Mouse (Mus musculus) lung, embryonic 15.5 days (tissue): ENCODE measurements around the gene Cd209b. TPM values are rescaled to one million over a fixed set of nuclear protein-coding genes. Genes with fewer than 3 reads are reported as not detected.

Source experiments
- ATAC-seq: fragments of 200-750 bp; cut with Nextera tagmentation; 2 replicates; pipeline ENCODE4 v1.8.0; 2017; ENCODE audit warnings: moderate number of reproducible peaks, borderline replicate concordance; ENCODE audit not compliant: low FRiP score, low TSS enrichment; ENCODE audit errors: extremely low read depth
- H3K27ac ChIP-seq: fragments of 300-500 bp; sonication (generic); 2 replicates; pipeline ENCODE4 v1.5.1; 2015; ENCODE audit warnings: moderate library complexity, mild to moderate bottlenecking, inconsistent platforms
- H3K27me3 ChIP-seq: fragments of 300-500 bp; sonication (generic); 2 replicates; pipeline ENCODE4 v1.6.1; 2015; ENCODE audit warnings: inconsistent platforms
- H3K36me3 ChIP-seq: fragments of 300-500 bp; sonication (generic); 2 replicates; pipeline ENCODE4 v1.6.1; 2015; ENCODE audit warnings: inconsistent platforms
- H3K4me1 ChIP-seq: fragments of 300-500 bp; sonication (generic); 2 replicates; pipeline ENCODE4 v1.6.1; 2015; ENCODE audit warnings: inconsistent platforms
- H3K4me2 ChIP-seq: fragments of 300-500 bp; sonication (generic); 2 replicates; pipeline ENCODE4 v1.6.1; 2015; ENCODE audit warnings: inconsistent platforms, mild to moderate bottlenecking, moderate library complexity
- H3K4me3 ChIP-seq: fragments of 300-500 bp; sonication (generic); 2 replicates; pipeline ENCODE4 v1.5.1; 2015; ENCODE audit warnings: mild to moderate bottlenecking, inconsistent platforms
- H3K9ac ChIP-seq: fragments of 300-500 bp; sonication (generic); 2 replicates; pipeline ENCODE4 v1.6.1; 2015; ENCODE audit warnings: inconsistent platforms
- H3K9me3 ChIP-seq: fragments of 300-500 bp; sonication (generic); 2 replicates; pipeline ENCODE4 v1.6.1; 2016; ENCODE audit warnings: inconsistent platforms
- WGBS: fragments of 180-500 bp; shearing (Covaris S2); methylation state at CpG from one replicate; pipeline ENCODE4 v1.1.7; 2015; 5-methylcytosine and 5-hydroxymethylcytosine counted together
- polyA plus RNA-seq: library from polyadenylated mRNA; unstranded; fragments of >200 nt; fragmentation: Nextera tagmentation; extraction: Ambion mirVana; gene quantifications from 2 replicates; pipeline ENCODE4 v1.2.1, GENCODE M21; 2015

Gene Cd209b
- polyA plus RNA-seq, result not detected in 2 replicates

DNA sequence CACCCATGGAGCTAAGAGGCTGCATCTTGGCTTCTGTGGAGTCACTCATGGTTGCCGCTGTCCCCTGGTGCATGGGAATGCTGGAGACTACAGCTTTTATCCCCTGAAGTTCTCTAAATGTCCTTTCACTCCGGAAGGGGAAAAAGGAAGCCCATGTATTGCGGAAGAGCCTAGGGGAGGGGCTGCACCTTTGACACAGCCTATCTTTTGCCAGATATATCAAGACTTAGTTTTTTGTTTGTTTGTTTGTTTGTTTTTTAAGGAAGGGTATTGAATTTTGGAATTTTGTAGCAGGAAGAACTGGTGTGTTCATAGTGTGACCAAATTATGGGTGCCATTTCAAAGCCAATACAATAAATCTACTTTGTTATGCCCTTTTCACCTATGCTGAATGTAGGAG, at the start of gene Cd209b:
Gene Cd209b (minus strand): TSS at position 101 of the 400 bp plus-strand sequence.
- no peaks in the 10 kb centered on the region for H3K9me3 ChIP-seq
- H3K4me2 ChIP-seq, result no peak within 1 kb of the TSS
- ATAC-seq, result no peak
- no peaks in the 10 kb centered on the region for H3K4me1 ChIP-seq
- no peak within 1 kb of the TSS for H3K27ac ChIP-seq
- H3K9ac ChIP-seq, result no peak within 1 kb of the TSS
- WGBS, result 87% methylated on average over 3 of the region's 3 CpGs
- H3K36me3 ChIP-seq, result no peaks in the 10 kb centered on the region
- H3K27me3 ChIP-seq, result no peaks in the 10 kb centered on the region
- H3K4me3 ChIP-seq, result no peak within 1 kb of the TSS

DNA sequence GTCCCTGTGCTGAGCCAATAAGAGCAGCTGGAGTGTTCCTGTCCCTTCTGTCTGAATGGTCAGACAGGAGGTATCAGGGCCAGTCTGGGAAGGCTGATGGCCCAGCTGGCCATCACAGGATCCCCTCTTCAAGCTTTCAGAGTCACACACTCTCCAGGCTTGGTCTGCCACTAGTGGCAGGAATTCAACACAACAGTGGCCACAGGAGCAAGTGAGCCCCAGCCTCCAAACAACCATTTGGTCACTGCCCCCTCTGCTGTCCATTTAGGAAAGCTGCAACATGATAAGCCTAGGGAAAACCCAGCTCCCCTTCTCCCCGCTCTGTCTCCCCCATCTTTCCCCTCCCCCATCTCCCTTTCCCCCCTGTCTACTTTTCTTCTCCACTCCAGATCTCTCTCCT, 29.4 kb upstream of the Cd209b start:
- H3K9me3 ChIP-seq, result no peaks in the 10 kb centered on the region
- H3K27me3 ChIP-seq, result no peaks in the 10 kb centered on the region
- no peaks in the 10 kb centered on the region for H3K36me3 ChIP-seq
- 67% methylated on average over 1 of the region's 1 CpGs for WGBS
- no peak overlapping the region for H3K27ac ChIP-seq
- peak; percentile 39; the same call in 1 of the 2 replicates for ATAC-seq
- no peaks in the 10 kb centered on the region for H3K4me1 ChIP-seq
- no peak overlapping the region for H3K9ac ChIP-seq
- no peak overlapping the region for H3K4me2 ChIP-seq
- H3K4me3 ChIP-seq, result no peak overlapping the region

DNA sequence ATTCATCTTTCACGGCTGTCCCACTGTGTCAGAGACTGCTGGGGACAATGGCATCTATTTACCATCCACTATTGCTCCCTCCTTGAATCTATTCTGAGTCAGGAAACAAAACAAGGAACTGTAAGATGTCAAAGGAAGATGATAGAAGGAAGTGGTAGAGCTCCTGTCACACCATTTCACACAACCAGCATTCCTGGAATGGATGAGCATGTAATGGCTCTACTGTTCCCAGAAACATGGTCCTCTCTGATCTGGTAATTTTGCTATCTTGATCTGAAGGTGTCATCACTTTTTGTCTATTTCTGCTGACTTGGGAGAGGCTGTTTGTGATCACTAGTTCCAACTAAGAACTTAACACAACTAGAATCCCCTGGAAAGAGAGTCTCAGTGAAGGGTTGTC, 28.0 kb upstream of the Cd209b start, which contains the start of gene Cd209c:
Gene Cd209c (minus strand): TSS at position 101 of the 400 bp plus-strand sequence.
- Histone ChIP-seq H3K27ac (no peak within 1 kb of the TSS), H3K27me3 (no peaks in the 10 kb centered on the region), H3K4me2 (no peak within 1 kb of the TSS), H3K4me3 (no peak within 1 kb of the TSS), H3K9ac (no peak within 1 kb of the TSS), H3K9me3 (no peaks in the 10 kb centered on the region), H3K4me1 (no peaks in the 10 kb centered on the region), H3K36me3 (no peaks in the 10 kb centered on the region)
- WGBS, result 57% methylated on average over 1 of the region's 1 CpGs
- no peak for ATAC-seq

DNA sequence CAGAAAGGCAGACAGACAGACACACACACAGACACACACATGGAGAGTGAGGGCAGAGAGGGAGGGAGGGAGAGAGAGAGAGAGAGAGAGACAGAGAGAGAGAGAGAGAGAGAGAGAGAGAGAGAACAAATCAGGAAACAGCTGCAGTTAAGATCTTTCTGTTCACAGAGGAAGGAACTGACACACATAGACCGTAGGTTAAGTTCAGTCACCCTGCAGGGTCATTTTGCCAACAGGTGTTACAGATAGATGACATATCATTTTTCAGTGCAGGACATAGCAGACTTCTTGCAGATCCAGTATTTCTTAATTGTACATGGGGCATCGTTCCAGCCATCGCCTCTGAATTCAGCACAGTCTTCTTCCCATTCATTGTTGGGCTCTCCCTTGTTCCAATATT, 13.4 kb upstream of the Cd209b start:
- Histone ChIP-seq H3K4me1 (no peaks in the 10 kb centered on the region), H3K9me3 (no peaks in the 10 kb centered on the region), H3K9ac (no peak overlapping the region), H3K27ac (no peak overlapping the region), H3K27me3 (no peaks in the 10 kb centered on the region), H3K36me3 (no peaks in the 10 kb centered on the region), H3K4me2 (no peak overlapping the region), H3K4me3 (no peak overlapping the region)
- no peak for ATAC-seq
- WGBS, result 79% methylated on average over 3 of the region's 3 CpGs

DNA sequence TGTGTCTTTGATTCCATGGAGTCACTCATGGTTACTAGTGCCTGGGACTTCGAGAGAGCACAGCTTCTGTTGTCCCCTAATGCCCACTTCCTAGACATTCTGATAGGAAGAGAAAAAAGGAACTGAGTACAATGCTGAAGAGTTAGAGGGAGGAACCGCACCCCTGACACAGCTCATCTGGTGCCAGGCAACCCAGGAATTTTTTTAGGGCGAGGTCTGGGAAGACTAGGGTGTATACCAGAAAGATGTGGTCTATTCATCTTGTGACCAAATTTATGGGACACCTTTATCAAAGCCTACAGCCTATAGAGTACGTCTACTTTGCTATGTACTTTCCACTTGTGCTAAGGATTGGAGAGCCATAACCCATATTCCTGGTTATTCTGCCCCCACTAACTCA, 48.2 kb downstream of the Cd209b start, which contains the start of gene Cd209d:
Gene Cd209d (minus strand): TSS at position 101 of the 400 bp plus-strand sequence.
- no peak within 1 kb of the TSS for H3K27ac ChIP-seq
- H3K27me3 ChIP-seq, result no peaks in the 10 kb centered on the region
- H3K9ac ChIP-seq, result no peak within 1 kb of the TSS
- no peaks in the 10 kb centered on the region for H3K4me1 ChIP-seq
- no peaks in the 10 kb centered on the region for H3K9me3 ChIP-seq
- H3K4me3 ChIP-seq, result no peak within 1 kb of the TSS
- no peak for ATAC-seq
- no peak within 1 kb of the TSS for H3K4me2 ChIP-seq
- no peaks in the 10 kb centered on the region for H3K36me3 ChIP-seq
- 71% methylated on average over 4 of the region's 4 CpGs for WGBS

DNA sequence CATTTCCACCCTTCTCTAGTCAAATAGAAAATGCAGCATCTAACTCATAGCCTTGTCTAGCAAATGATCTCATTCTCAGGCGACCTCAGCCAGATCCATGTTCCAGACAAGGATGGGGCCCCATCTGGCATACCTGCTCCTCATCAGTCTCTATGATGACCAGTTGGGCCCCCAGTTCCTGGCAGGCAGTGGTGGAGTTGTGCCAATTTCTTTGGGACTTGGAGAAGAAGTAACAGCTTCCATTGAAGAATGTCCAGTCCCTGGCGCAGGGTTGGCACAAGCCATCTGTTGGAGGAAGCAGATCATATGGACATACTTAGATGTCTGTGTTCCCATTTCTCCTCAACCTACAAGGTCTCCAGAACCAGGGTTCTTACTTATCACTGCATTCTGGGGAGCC, 50.5 kb downstream of the Cd209b start:
- no peak overlapping the region for H3K27ac ChIP-seq
- H3K27me3 ChIP-seq, result no peaks in the 10 kb centered on the region
- H3K4me2 ChIP-seq, result no peak overlapping the region
- WGBS, result 64% methylated on average over 2 of the region's 2 CpGs
- H3K36me3 ChIP-seq, result no peaks in the 10 kb centered on the region
- no peak for ATAC-seq
- H3K9me3 ChIP-seq, result no peaks in the 10 kb centered on the region
- H3K9ac ChIP-seq, result no peak overlapping the region
- no peaks in the 10 kb centered on the region for H3K4me1 ChIP-seq
- H3K4me3 ChIP-seq, result no peak overlapping the region

Other genes with a start within 250 kb of the Cd209b start
- 0.23 TPM in 1 of 2 replicates, not detected in the other for gene Fcer2a, start 232.7 kb downstream of the Cd209b start, polyA plus RNA-seq
- 0.40 and 0.47 TPM in 2 replicates for gene Clec4g, start 206.2 kb downstream of the Cd209b start, polyA plus RNA-seq
- gene Cd209a, start 177.9 kb downstream of the Cd209b start, polyA plus RNA-seq, result 0.26 and 0.34 TPM in 2 replicates
- not detected in 2 replicates for gene Cd209e, start 72.5 kb downstream of the Cd209b start, polyA plus RNA-seq
- not detected in 2 replicates for gene Cd209d, start 48.3 kb downstream of the Cd209b start, polyA plus RNA-seq
- 0.34 TPM in 2 replicates for gene Cd209c, start 27.9 kb upstream of the Cd209b start, polyA plus RNA-seq
- not detected in 2 replicates for gene Cd209f, start 179.0 kb upstream of the Cd209b start, polyA plus RNA-seq
- gene Cd209g, start 207.3 kb upstream of the Cd209b start, polyA plus RNA-seq, result not detected in 2 replicates
- gene Evi5l, start 239.7 kb upstream of the Cd209b start, polyA plus RNA-seq, result 21.3 and 23.5 TPM in 2 replicates